Mouse (Mus musculus) c-Kit-positive CD71-positive TER-119-negative erythroid progenitor cells, embryonic 14.5 days (primary cell): ENCODE results near the gene Bend7.

Experiments used
- DNase-seq: peaks from one replicate; pipeline ENCODE4 v3.0.0-alpha.2; 2013; ENCODE audit warnings: low read depth

Gene Bend7

DNA sequence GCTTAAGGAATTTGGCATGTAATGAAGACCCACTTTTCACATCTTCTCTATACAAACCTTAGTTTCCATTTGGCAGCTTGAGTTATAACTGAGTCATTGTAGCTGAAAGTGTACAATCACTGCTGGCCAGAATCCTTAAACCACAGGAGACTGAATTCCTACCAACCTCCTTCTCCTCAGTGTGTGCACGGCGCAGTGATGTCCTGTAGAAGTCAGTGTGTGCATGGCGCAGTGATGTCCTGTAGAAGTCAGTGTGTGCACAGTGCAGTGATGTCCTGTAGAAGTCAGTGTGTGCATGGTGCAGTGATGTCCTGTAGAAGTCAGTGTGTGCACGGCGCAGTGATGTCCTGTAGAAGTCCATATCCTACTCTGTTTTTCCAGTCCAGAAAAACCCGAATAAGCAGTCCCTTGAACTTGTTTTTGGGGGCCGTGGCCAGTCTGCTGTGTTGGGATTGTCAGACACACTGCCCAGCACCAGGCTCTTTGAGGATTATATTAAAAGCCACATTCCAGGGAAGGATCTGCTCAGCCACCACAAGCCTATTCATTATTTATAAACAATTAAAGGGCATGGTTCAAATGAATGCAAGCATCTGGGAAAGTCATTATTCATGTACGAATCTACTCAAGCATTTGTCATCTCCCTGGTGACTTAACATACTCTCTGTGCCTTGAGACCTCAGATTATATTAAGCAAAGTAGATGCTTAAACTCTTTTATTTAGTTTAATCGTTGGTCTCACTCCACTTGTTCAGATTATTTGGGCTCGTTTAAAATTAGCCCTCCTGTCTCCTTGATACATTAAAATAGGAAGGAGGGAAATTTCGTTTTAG is 65.4 kb downstream of the Bend7 start:
- DNase-seq: no peak

DNA sequence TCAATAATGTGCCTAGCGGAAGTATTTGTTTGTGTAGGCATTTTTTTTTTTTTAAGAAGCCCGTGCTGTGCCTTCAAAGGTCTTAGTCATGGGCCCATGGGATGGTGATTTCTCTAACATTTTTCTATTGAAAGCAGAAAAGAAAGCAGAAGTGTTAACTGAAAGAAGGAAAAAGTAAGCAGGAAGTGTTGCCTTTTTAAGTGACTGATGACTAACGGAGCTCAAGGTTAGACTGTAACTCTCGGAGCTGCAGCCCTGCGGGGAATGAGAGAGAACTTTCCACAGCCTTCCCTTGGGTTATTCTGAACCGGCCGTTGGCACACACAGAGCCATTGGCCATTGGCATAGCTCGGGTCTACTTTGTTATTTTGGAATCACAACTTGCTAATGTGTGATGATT is 66.4 kb downstream of the Bend7 start:
- DNase-seq: no peak

DNA sequence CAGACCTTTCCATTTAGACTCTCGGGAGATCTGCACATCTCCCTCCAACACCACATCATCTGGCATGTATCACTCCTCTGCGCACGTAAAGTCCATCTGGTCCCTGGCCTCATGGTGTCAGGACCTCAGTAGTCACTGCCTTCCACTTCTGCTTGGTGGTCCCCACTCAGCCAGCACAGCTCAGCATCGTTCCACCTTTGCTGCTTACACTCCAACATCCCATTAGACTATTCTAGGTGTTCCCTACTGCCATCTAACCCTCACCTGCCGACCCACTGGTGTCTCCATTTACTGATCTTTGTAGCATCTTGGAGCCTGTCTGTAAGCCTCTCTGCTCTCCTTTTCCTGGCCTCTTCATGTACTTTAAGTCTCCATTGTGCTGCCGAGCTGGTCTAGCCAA is 67.4 kb downstream of the Bend7 start:
- no peak for DNase-seq

DNA sequence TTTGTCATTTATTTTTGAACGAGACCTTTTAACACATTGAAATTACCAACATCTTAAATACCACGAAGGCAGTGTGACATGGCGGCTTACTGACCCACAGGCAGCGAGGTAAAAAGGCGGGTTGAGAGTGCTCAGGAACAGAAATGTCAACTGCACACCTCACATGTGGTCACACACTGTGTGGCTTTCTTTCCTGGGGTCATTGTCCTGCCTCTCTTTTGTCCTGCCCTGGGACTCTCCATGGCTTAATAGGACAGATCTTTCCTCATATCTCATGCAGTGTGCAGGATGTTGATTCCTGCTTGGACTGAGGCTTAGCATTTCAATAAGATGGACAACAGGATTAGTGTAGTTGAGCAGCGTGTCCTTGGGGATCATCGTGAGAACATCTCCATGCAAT is 69.6 kb downstream of the Bend7 start:
- no peak for DNase-seq

DNA sequence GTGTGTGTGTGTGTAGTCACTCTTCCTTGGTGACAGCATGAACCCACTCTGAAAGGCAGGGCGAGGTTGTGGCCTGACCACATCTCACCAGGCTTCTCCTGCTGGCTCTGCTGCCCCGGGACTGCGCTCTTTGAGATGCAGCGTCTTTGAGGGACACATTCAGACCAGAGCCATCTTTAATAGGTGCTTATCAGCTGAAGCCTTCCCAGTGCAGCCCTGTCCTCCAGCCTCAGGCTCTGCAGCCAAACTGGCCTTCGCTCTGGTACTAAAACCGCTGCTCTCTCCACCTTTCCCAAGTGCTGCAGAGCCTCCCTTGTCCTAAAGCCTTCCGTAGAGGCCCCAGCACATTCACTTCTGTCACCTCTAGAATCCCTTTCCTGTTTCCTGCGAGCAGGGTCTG is 74.0 kb downstream of the Bend7 start:
- no peak for DNase-seq

DNA sequence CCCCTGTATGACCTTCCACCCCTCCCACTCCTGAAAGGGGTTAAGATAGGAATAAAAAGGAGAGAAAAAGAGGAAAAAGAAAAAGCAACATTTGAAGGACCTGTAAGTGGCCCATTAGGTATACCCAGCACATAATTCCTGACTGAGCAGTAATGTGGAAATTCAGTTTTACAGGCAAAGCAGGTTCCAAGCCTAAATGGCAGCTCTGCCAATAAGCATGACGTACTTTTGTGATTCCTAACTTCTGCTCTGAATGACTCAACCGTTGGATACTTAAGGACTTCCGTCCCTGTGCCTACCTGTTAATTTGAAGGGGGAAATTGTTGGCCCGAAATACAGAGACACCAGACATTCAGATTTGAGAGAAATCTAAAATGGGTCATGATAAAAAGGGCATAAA is 74.9 kb downstream of the Bend7 start:
- DNase-seq: no peak

DNA sequence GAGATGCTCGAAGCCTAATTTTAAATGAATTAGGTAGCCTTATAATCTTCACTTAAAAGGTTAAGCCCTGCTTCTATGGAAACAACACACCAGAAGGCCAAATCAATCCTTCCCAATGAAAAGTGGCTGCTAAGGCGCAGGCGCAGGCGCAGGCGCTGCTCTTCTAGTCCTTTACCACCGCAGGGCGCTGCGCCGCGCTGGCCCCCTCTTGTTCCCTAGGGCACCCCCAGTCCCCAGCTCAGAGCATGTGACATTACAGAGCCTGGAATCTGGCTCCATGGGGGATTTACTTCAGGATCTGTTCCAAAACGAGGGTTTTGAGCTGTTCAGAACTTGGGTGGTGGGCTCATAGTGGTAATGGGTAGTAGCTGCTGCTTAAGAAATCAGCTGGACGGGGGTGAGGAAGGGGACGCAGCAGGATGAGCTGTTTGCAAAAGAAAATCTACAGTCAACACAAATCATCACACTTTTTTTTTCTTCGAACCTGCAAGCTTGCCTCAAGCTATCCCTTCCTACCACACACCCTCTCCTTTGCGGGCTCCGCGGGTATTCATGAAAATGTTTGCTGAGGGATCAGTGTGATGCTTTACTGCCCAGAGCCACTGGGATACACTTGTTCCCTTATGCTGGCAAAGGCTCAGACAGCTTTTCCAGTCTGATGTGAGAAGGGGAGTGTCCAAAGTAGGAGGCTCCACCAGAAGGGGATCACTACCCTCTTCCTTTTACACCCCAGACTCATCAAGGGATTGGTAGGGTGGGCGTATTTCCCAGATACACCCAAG is 85.0 kb downstream of the Bend7 start:
- DNase-seq: no peak

DNA sequence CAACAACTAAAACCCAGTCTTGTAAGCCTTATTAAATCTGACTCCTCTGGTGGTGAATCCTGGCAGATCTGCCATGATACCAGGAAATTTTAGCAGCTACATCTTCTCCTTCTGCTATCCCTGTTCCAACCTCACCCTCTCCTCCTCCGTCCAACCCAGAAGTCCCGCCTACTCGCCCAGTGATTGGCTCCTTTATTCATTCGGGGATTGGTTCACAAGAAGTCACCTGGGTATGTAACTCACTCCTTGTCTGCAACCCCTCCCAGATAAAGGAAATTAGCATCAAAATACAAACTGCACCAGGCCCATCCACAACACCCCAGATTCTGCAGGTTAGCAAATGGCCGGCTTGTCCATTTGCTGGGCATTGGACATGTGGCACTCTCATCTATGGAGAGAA is 98.7 kb downstream of the Bend7 start:
- DNase-seq: no peak

DNA sequence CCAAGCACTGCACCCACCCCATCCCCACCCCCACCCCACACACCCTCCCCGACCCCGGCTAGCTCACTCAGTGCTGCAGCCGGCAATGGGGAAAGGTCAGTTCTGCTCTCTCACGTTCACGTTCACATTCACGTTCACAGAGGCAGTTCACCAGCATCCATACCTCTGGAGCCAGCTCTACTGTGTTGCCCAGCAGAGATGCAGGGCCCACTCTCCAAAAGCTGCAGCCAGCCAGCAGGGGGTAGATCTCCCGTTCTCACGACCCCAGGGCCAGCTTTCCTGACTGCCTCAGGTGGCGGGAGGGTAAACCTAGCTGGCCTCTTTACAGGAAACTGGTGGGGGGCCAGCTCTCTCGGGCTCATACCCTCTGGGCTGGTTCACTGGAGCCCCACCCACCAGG is 100.0 kb downstream of the Bend7 start:
- no peak for DNase-seq

DNA sequence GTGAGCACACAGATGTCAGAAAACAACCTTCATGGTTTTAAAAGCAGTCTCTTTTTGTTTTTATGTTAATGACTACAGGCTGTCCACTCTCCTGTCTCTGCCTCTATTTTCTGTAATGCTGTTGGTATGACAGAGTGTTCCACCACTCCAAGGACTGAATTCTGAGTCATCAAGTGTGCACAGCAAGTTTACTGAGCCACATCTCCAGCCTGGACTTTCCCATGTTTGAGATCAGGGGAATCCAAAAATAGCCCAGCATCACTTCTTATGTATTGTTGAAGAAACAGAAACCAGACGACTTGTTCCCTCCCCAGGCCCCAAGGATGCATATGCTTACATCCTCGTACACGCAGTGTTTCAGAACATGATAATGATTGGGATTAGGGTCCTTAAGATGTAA is 102.6 kb downstream of the Bend7 start:
- no peak for DNase-seq

DNA sequence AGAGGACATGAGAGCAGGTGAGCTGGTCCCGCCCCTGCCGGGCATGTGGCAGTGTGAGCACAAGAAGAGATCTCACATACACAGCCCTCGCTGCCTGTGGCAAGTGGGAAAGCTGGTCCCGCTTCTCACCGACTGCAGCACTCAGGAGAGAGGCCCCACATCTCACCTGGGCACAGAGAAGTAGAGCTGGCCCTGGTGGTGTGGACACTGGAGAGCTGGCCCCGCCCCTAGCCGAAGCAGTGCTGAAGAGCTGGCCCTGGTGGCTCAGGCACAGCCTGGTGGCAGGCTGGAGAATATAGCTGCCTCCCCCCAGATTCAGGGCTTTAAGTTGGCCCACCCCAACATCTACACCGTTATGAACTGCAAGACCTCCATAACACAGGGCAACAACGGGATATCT is 106.4 kb downstream of the Bend7 start:
- DNase-seq: no peak

DNA sequence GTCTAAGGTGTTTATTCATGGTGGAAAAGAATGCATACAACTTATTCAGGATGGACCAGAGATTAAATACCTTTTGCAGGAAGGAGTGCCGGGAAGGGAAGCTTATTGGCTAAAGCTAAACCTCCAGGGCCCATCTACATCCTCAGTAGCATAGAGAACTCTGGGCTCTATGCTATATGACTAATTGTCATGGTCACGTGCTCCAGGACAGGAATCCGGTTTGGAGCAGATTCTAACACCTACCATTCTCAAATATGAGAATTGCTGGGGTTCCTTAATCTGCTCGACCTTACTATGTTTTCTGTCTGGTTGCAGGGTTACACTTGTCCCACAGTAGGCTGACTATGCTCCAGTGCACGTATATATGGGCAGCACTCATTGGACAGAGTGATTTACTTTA is 110.4 kb downstream of the Bend7 start:
- DNase-seq: no peak

DNA sequence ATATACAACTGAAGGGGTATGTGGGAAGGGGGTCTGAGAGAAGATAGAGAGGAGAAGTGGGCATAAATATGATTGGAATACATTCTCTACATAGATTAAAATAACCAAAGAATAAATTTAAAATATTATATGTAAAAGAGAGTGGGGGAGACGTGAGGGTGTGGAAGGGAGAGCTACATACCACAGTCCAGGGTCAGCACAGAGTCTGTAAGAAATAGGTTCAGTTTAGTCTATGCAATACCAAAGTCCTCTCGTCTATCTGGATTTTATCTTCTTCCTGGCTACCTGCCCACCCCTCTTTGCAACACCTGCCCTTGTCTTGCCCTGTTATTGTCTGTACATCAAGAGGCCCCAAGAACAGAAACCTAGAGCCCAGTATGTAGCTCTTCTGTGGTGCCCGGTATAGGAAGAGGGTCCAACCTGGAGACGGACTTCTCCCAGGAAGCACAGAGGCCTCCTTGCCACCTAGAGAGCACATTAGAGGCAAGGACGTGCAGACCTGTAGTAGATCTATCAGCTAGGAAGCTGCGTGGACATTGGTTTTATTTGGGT is 110.9 kb downstream of the Bend7 start:
- DNase-seq: no peak

DNA sequence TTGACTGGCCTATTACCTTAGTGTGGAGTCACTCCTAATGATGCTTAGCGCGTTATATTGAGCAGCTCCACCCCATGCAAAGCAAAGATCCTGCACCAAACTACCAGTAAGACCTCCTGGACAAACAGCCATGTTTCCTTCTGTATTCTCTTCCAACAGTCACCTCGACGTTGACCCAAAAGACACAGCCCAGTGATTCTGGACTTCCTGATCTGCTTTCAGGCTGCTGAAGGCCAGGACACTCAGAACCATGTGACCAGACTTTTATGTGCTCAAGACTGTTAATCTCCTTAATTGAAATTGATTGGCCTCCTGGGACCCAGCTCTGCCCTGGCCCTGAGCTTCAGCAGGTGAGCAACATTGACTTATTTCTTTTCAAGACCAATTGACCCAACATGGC is 111.4 kb downstream of the Bend7 start:
- DNase-seq: no peak

DNA sequence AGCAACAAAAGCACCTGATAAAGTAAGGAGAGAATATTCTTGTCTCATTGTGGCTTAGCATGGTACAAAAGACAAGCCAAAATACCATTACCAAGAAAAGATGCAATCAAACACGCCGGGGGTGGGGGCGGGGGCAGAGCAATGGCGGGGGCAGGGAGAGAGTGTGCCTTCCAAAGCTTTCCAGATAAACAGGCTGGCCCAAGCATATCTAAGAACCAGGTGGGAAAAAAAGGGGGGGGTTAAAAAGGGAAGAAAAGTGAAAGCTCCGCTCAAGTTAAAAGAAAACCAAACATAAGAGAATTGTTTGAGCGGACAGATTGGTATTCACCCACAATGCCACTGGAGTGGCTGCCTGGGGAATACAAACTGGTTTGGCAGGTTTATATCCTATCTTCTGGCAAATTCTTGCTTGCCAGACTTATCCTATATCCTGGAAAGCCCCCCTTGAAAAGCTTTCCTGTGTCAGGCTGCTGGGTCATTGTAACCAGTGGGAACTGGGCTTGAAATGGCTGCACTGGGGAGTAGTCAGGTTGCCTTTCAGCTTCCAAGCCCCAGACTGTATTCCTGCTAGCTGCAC is 111.9 kb downstream of the Bend7 start:
- DNase-seq: no peak

DNA sequence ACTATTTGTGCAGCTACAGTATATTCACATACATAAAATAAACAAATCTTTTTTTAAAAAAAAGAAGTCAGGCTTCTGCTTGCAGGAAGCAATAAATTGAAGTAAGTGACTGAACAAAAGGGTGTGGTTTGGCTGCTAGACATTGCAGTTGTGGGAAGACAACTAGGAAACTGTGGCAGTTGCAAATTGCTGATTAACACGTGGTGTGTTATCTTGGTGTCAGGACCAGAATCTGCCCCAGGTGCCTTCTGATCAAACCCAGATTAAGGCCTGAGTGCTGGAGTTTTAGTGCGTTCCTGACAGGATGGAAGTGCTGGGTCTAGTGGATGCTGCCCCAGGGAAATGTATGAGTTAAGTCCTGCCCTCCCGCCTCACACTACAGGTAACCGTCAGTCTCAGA is 113.9 kb downstream of the Bend7 start:
- DNase-seq: peak; percentile 20

DNA sequence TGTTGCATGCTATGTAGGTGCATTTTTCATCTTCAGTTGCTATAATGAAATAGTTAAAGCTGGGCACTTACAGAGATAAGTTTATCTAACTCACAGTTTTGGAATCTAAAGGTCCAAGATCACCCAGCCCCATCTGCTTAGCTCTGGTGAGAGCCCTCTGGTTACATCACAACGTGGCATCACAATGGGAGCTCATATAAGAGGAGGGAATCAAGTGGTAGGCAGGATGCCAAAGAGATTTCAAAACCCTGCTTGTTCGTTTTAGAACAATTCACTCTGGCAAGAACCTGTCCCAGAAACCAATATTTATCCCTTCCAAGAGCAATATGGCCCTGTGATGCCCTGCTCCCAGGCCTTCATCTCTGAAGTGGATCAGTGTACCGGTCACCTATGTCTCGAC is 114.5 kb downstream of the Bend7 start:
- no peak for DNase-seq

DNA sequence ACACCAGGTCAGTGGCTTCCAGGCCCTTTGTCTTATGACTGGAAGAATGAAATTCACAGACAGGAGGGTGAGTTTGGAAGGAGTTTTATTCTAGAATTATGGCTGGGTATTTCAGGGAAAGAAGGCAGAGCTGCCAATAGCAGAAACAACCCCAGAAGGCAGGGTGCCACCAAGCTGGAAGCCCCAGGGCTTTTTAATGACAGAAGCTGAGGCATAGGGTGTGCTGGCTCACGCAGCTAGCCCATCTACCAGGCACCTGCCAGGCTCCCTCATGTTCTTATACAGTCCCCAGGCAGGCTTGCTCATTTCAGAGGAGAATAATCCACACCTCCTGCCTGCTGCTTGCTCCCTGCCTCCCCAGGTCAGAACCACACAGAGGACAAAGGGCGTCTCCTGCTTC is 131.8 kb downstream of the Bend7 start:
- DNase-seq: no peak
